Mouse (Mus musculus): ENCODE measurements around the gene Praf2. TPM values are rescaled to one million over a fixed set of nuclear protein-coding genes. Genes with fewer than 3 reads are reported as not detected.

The Praf2 gene
- polyA plus RNA-seq, 1 experiment from 2014 or later, result 71.2 TPM

- WGBS, result 60% methylated on average over 7 of the region's 7 CpGs
- no peak for ATAC-seq (ENCODE audit: insufficient read depth)
Measured at GRCm38 (mm10) chrX:7778450-7779244, 50.4 kb downstream of the Praf2 start.

GRCm38 (mm10) chrX:7779294-7779693, 51.1 kb downstream of the Praf2 start:
- no peak for ATAC-seq (ENCODE audit: insufficient read depth)
- Histone ChIP-seq H3K9ac (no peak overlapping the region), H3K4me3 (ENCODE audit: low read depth, low read length) (no peak overlapping the region), H3K36me3 (ENCODE audit: insufficient read depth) (peaks cover 2% of the 10 kb centered on the region), H3K27me3 (ENCODE audit: insufficient read depth, low read length) (no peaks in the 10 kb centered on the region), H3K27ac (ENCODE audit: low read depth) (no peak overlapping the region), H3K4me1 (ENCODE audit: insufficient read depth) (no peaks in the 10 kb centered on the region), H3K9me3 (ENCODE audit: low read depth, low read length) (no peaks in the 10 kb centered on the region), H3K4me2 (no peak overlapping the region)
- TF ChIP-seq CTCF (IDR thresholded peaks at IDR 0.05; ENCODE audit: low read depth), result no peak
- no peak for DNase-seq
- WGBS, result 8% methylated on average over 3 of the region's 3 CpGs

More at GRCm38 (mm10) chrX:7778450-7779244, 50.4 kb downstream of the Praf2 start:
- H3K36me3 ChIP-seq (ENCODE audit: insufficient read depth), result peaks cover 8% of the 10 kb centered on the region
- H3K9ac ChIP-seq, result no peak overlapping the region
- no peaks in the 10 kb centered on the region for H3K9me3 ChIP-seq (ENCODE audit: low read depth, low read length)
- H3K27ac ChIP-seq (ENCODE audit: low read depth), result no peak overlapping the region
- no peak overlapping the region for H3K4me3 ChIP-seq (ENCODE audit: low read depth, low read length)
- H3K4me2 ChIP-seq, result no peak overlapping the region
- peak; percentile 22 for DNase-seq
- TF ChIP-seq CTCF (IDR thresholded peaks at IDR 0.05; ENCODE audit: low read depth), result no peak
- no peaks in the 10 kb centered on the region for H3K27me3 ChIP-seq (ENCODE audit: insufficient read depth, low read length)
- no peaks in the 10 kb centered on the region for H3K4me1 ChIP-seq (ENCODE audit: insufficient read depth)

Other genes with a start within 250 kb of the Praf2 start
- 0.19 TPM in 1 of 2 replicates, not detected in the other for gene Foxp3, start 154.8 kb upstream of the Praf2 start, polyA plus RNA-seq (2014; fragmentation: Nextera tagmentation; extraction: Ambion mirVana)
- gene Ppp1r3f, start 154.2 kb upstream of the Praf2 start, polyA plus RNA-seq (2014; fragmentation: Nextera tagmentation; extraction: Ambion mirVana), result 1.4 and 1.5 TPM in 2 replicates
- gene Ccdc22, start 122.9 kb upstream of the Praf2 start, polyA plus RNA-seq (2014; fragmentation: Nextera tagmentation; extraction: Ambion mirVana), result 26.4 and 28.6 TPM in 2 replicates
- 0.05 TPM in 1 of 2 replicates, not detected in the other for gene Cacna1f, start 121.4 kb upstream of the Praf2 start, polyA plus RNA-seq (2014; fragmentation: Nextera tagmentation; extraction: Ambion mirVana)
- 0.88 and 0.97 TPM in 2 replicates for gene Syp, start 90.0 kb upstream of the Praf2 start, polyA plus RNA-seq (2014; fragmentation: Nextera tagmentation; extraction: Ambion mirVana)
- 8.3 and 8.6 TPM in 2 replicates for gene Prickle3, start 71.2 kb upstream of the Praf2 start, polyA plus RNA-seq (2014; fragmentation: Nextera tagmentation; extraction: Ambion mirVana)
- gene Plp2, start 57.0 kb upstream of the Praf2 start, polyA plus RNA-seq (2014; fragmentation: Nextera tagmentation; extraction: Ambion mirVana), result 185 and 188 TPM in 2 replicates
- 0.12 and 0.13 TPM in 2 replicates for gene Magix, start 47.2 kb upstream of the Praf2 start, polyA plus RNA-seq (2014; fragmentation: Nextera tagmentation; extraction: Ambion mirVana)
- gene Gpkow, start 31.3 kb upstream of the Praf2 start, polyA plus RNA-seq (2014; fragmentation: Nextera tagmentation; extraction: Ambion mirVana), result 46.6 and 46.9 TPM in 2 replicates
- gene Wdr45, start 14.1 kb upstream of the Praf2 start, polyA plus RNA-seq (2014; fragmentation: Nextera tagmentation; extraction: Ambion mirVana), result 32.1 and 32.8 TPM in 2 replicates
- gene Gm45208, start 6.2 kb upstream of the Praf2 start, polyA plus RNA-seq (2014; fragmentation: Nextera tagmentation; extraction: Ambion mirVana), result 0.49 and 1.1 TPM in 2 replicates
- 22.7 and 25.3 TPM in 2 replicates for gene Ccdc120, start 22.5 kb downstream of the Praf2 start, polyA plus RNA-seq (2014; fragmentation: Nextera tagmentation; extraction: Ambion mirVana)
- gene Tfe3, start 34.1 kb downstream of the Praf2 start, polyA plus RNA-seq (2014; fragmentation: Nextera tagmentation; extraction: Ambion mirVana), result 21.7 and 22.5 TPM in 2 replicates
- gene Gripap1, start 61.3 kb downstream of the Praf2 start, polyA plus RNA-seq (2014; fragmentation: Nextera tagmentation; extraction: Ambion mirVana), result 30.7 and 34.1 TPM in 2 replicates
- 1.6 and 2.0 TPM in 2 replicates for gene Kcnd1, start 93.8 kb downstream of the Praf2 start, polyA plus RNA-seq (2014; fragmentation: Nextera tagmentation; extraction: Ambion mirVana)
- 29.9 and 31.7 TPM in 2 replicates for gene Otud5, start 112.9 kb downstream of the Praf2 start, polyA plus RNA-seq (2014; fragmentation: Nextera tagmentation; extraction: Ambion mirVana)
- 6.6 and 6.9 TPM in 2 replicates for gene Pim2, start 149.8 kb downstream of the Praf2 start, polyA plus RNA-seq (2014; fragmentation: Nextera tagmentation; extraction: Ambion mirVana)
- 13.7 and 15.3 TPM in 2 replicates for gene Slc35a2, start 155.6 kb downstream of the Praf2 start, polyA plus RNA-seq (2014; fragmentation: Nextera tagmentation; extraction: Ambion mirVana)
- 96.0 and 101 TPM in 2 replicates for gene Pqbp1, start 170.8 kb downstream of the Praf2 start, polyA plus RNA-seq (2014; fragmentation: Nextera tagmentation; extraction: Ambion mirVana)
- gene Timm17b, start 170.9 kb downstream of the Praf2 start, polyA plus RNA-seq (2014; fragmentation: Nextera tagmentation; extraction: Ambion mirVana), result 160 and 174 TPM in 2 replicates
- gene Gm10491, start 179.4 kb downstream of the Praf2 start, polyA plus RNA-seq (2014; fragmentation: Nextera tagmentation; extraction: Ambion mirVana), result not detected in 2 replicates
- not detected in 2 replicates for gene Gm10490, start 181.1 kb downstream of the Praf2 start, polyA plus RNA-seq (2014; fragmentation: Nextera tagmentation; extraction: Ambion mirVana)
- 0.66 and 0.76 TPM in 2 replicates for gene Pcsk1n, start 191.4 kb downstream of the Praf2 start, polyA plus RNA-seq (2014; fragmentation: Nextera tagmentation; extraction: Ambion mirVana)
- gene Eras, start 200.2 kb downstream of the Praf2 start, polyA plus RNA-seq (2014; fragmentation: Nextera tagmentation; extraction: Ambion mirVana), result not detected in 2 replicates
- 23.7 and 29.1 TPM in 2 replicates for gene Hdac6, start 219.4 kb downstream of the Praf2 start, polyA plus RNA-seq (2014; fragmentation: Nextera tagmentation; extraction: Ambion mirVana)
- gene Gata1, start 249.6 kb downstream of the Praf2 start, polyA plus RNA-seq (2014; fragmentation: Nextera tagmentation; extraction: Ambion mirVana), result 1.1 and 1.6 TPM in 2 replicates

Measured in lung, embryonic 14.5 days (tissue).